Mouse (Mus musculus) spleen, postnatal 10 days (tissue): Measurements from ENCODE around the gene 9230102O04Rik.

Experiments used
- DNase-seq, 2 experiments: peaks; one replicate each; pipeline ENCODE4 v3.0.0; 2021 to 2022; ENCODE audit warnings: low spot score in 2 of 2

The 9230102O04Rik gene

GRCm38 (mm10) chr2:9885217-9885770 lies 4.0 kb downstream of the 9230102O04Rik start:
- no peak for DNase-seq

GRCm38 (mm10) chr2:9884533-9885216 lies 4.7 kb downstream of the 9230102O04Rik start:
- DNase-seq = no peak

- DNase-seq = no peak
These were observed 5.4 kb downstream of the 9230102O04Rik start for GRCm38 (mm10) chr2:9883803-9884532.

GRCm38 (mm10) chr2:9882926-9883802 lies 6.2 kb downstream of the 9230102O04Rik start:
- DNase-seq = no peak

GRCm38 (mm10) chr2:9882371-9882925 lies 6.9 kb downstream of the 9230102O04Rik start:
- no peak for DNase-seq

GRCm38 (mm10) chr2:9881611-9882023 lies 7.7 kb downstream of the 9230102O04Rik start:
- no peak for DNase-seq

- no peak for DNase-seq
These were observed 8.2 kb downstream of the 9230102O04Rik start, which contains the start of gene 4930412O13Rik for GRCm38 (mm10) chr2:9881051-9881591. Gene 4930412O13Rik (plus strand): TSS chr2:9881252.

- DNase-seq = no peak
These were observed 9.1 kb downstream of the 9230102O04Rik start for GRCm38 (mm10) chr2:9880271-9880670.

- DNase-seq = peak; percentile 51 to 87
These were observed 9.8 kb downstream of the 9230102O04Rik start for GRCm38 (mm10) chr2:9879493-9879892.

GRCm38 (mm10) chr2:9879092-9879491 lies 10.2 kb downstream of the 9230102O04Rik start:
- peak in 1 of 2 experiments; percentile 28 for DNase-seq

GRCm38 (mm10) chr2:9878564-9879081 lies 10.7 kb downstream of the 9230102O04Rik start:
- DNase-seq = peak in 1 of 2 experiments; percentile 43

GRCm38 (mm10) chr2:9877966-9878563 lies 11.3 kb downstream of the 9230102O04Rik start:
- DNase-seq = no peak

GRCm38 (mm10) chr2:9877326-9877690 lies 12.0 kb downstream of the 9230102O04Rik start:
- DNase-seq = peak in 1 of 2 experiments; percentile 18

- DNase-seq = no peak
These were observed 12.6 kb downstream of the 9230102O04Rik start for GRCm38 (mm10) chr2:9876621-9877325.

- DNase-seq = no peak
These were observed 13.5 kb downstream of the 9230102O04Rik start for GRCm38 (mm10) chr2:9875676-9876357.

GRCm38 (mm10) chr2:9875220-9875619 lies 14.1 kb downstream of the 9230102O04Rik start:
- no peak for DNase-seq

GRCm38 (mm10) chr2:9874467-9875219 lies 14.7 kb downstream of the 9230102O04Rik start:
- no peak for DNase-seq

- no peak for DNase-seq
These were observed 15.6 kb downstream of the 9230102O04Rik start for GRCm38 (mm10) chr2:9873757-9874156.
